Mouse (Mus musculus): ENCODE measurements around the gene Gm5726.
"Not testable (repeated sequence)": the region's sequence is repeated elsewhere in the genome, so short reads cannot be mapped to it uniquely, and the experiment has no call there.

The Gm5726 gene

GRCm38 (mm10) chr7:20545657-20546056, at the start of gene Gm5726:
Gene Gm5726 (minus strand): TSS chr7:20545757.
- not testable (repeated sequence) for DNase-seq (ENCODE audit: low spot score)

DNA sequence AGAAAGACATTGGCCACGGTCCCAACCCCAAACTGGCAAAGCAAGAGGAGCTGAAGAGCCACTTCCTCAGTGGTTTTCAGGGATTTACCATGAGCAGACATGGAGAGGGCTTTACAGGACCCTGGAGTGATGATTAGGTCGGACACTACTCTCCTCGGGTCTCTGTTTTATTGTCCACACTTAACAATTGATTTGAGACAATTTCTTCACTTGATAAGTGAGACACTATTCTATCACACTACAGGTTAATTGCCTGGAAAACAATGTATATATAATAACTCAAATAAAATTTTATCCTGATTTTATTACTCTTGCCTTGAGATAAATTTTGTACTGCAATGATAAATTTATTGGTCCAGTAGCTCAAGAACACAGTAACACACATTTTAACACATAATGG, 30.6 kb upstream of the Gm5726 start, which contains the start of gene Gm4141:
Gm4141 (minus strand) TSS at position 101 of the 400 bp plus-strand sequence.
- DNase-seq (ENCODE audit: low spot score): not testable (repeated sequence)

GRCm38 (mm10) chr7:20533537-20533936, 12.0 kb downstream of the Gm5726 start, which contains the start of gene Vmn1r104:
Gene Vmn1r104 (plus strand): TSS chr7:20533837.
- DNase-seq (ENCODE audit: low spot score): not testable (repeated sequence)

DNA sequence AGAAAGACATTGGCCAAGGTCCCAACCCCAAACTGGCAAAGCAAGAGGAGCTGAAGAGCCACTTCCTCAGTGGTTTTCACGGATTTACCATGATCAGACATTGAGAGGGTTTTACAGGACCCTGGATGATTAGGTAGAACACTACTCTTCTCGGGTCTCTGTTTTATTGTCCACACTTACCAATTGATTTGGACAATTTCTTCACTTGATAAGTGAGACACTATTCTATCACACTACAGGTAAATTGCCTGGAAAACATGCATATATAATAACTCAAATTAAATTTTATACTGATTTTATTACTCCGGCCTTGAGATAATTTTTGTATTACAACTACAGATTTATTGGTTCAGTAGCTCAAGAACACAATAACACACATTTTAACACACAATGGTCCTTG, 35.1 kb downstream of the Gm5726 start, which contains the start of gene Vmn1r103:
Vmn1r103 (minus strand) TSS at position 101 of the 400 bp plus-strand sequence.
- DNase-seq (ENCODE audit: low spot score): not testable (repeated sequence)
